Mouse (Mus musculus) spleen, adult 2 months (tissue): ENCODE measurements at regions not wholly inside any gene's neighbourhood (a gene's known extent, or its start where the extent isn't known, plus 50 kb on each side); places are given as distances from the start of the nearest gene placed in this dataset.

Experiments
- DNase-seq, 2 experiments: peaks; one replicate each; pipeline versions ENCODE4 v3.0.0 to v3.0.0-alpha.2; 2012 to 2021; ENCODE audit warnings: low spot score in 2 of 2, low read depth in 1 of 2
- H3K27ac ChIP-seq: fragments of 200-500 bp; 2 replicates; pipeline ENCODE4 v1.5.1; 2012; ENCODE audit warnings: low read length, inconsistent platforms; ENCODE audit not compliant: insufficient read depth
- H3K27me3 ChIP-seq: fragments of 200-500 bp; 2 replicates; pipeline ENCODE4 v1.6.1; 2012; ENCODE audit warnings: mild to moderate bottlenecking, moderate library complexity, low read length, inconsistent platforms; ENCODE audit not compliant: control insufficient read depth, insufficient read depth
- H3K36me3 ChIP-seq: fragments of 200-500 bp; 2 replicates; pipeline ENCODE4 v1.6.1; 2012; ENCODE audit warnings: mild to moderate bottlenecking, low read length, inconsistent platforms; ENCODE audit not compliant: control insufficient read depth, insufficient read depth
- H3K4me1 ChIP-seq: fragments of 200-500 bp; 2 replicates; pipeline ENCODE4 v1.6.1; 2011; ENCODE audit warnings: inconsistent platforms; ENCODE audit not compliant: control insufficient read depth, insufficient read depth, insufficient read length
- H3K4me3 ChIP-seq: fragments of 200-500 bp; 2 replicates; pipeline ENCODE4 v1.5.1; 2011; ENCODE audit warnings: mild to moderate bottlenecking, inconsistent platforms; ENCODE audit not compliant: insufficient read depth, insufficient read length; ENCODE audit errors: extremely low read depth
- CTCF ChIP-seq: fragments of 200-500 bp; IDR thresholded peaks from 2 replicates; pipeline ENCODE4 v1.5.1; 2011; ENCODE audit warnings: mild to moderate bottlenecking, inconsistent platforms; ENCODE audit not compliant: insufficient read depth, insufficient read length, insufficient replicate concordance; ENCODE audit errors: extremely low read depth
- POLR2A ChIP-seq: fragments of 200-500 bp; IDR thresholded peaks from 2 replicates; pipeline ENCODE4 v1.6.1; 2011; ENCODE audit warnings: low read depth, low read length, inconsistent platforms
- WGBS: fragments of 180-500 bp; shearing (Covaris S2); methylation state at CpG from one replicate; pipeline ENCODE4 v1.1.7; 2018; 5-methylcytosine and 5-hydroxymethylcytosine counted together

- H3K36me3 ChIP-seq = no peaks in the 10 kb centered on the region
- H3K27me3 ChIP-seq = no peaks in the 10 kb centered on the region
- TF ChIP-seq CTCF (no peak), POLR2A (no peak)
- H3K4me3 ChIP-seq = no peak overlapping the region
- no peaks in the 10 kb centered on the region for H3K4me1 ChIP-seq
- H3K27ac ChIP-seq = no peak overlapping the region
- DNase-seq = no peak
These were observed 451.8 kb upstream of the Klf4 start for GRCm38 (mm10) chr4:55984026-55984425.

- Histone ChIP-seq H3K27me3 (no peaks in the 10 kb centered on the region), H3K4me1 (no peaks in the 10 kb centered on the region), H3K27ac (no peak overlapping the region), H3K4me3 (no peak overlapping the region), H3K36me3 (no peaks in the 10 kb centered on the region)
- DNase-seq = no peak
- WGBS = 88% methylated on average over 4 of the region's 4 CpGs
- no peak for TF ChIP-seq CTCF
- TF ChIP-seq POLR2A = no peak
These were observed 446.3 kb upstream of the Klf4 start for GRCm38 (mm10) chr4:55978539-55978938.

GRCm38 (mm10) chr4:55976265-55976664 is 444.0 kb upstream of the Klf4 start:
- Histone ChIP-seq H3K27me3 (no peaks in the 10 kb centered on the region), H3K36me3 (no peaks in the 10 kb centered on the region), H3K27ac (no peak overlapping the region), H3K4me3 (no peak overlapping the region), H3K4me1 (no peaks in the 10 kb centered on the region)
- WGBS = 93% methylated on average over 2 of the region's 2 CpGs
- TF ChIP-seq CTCF = no peak
- no peak for TF ChIP-seq POLR2A
- DNase-seq = no peak

DNA sequence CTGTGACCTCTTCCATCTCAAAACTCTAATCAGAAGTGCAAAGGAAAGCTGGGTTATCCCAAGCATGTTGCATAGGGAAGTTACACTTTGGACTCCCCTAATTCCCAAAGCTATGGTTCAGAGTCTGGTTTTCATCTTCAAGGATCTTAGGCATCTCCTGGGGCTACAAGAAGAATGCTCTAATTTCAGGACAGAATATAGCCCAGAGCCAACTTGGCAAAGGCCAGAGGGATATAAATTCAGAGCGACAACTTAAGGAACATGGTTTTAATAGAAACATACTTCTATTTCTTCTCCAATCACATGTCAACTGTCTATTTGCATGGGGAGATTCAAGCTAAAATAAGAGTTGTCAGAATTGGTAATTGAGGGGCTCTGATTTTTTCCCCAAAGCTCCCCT is 441.4 kb upstream of the Klf4 start:
- Histone ChIP-seq H3K4me1 (no peaks in the 10 kb centered on the region), H3K27me3 (no peaks in the 10 kb centered on the region), H3K4me3 (no peak overlapping the region), H3K27ac (no peak overlapping the region), H3K36me3 (no peaks in the 10 kb centered on the region)
- DNase-seq = no peak
- WGBS = 92% methylated on average over 1 of the region's 1 CpGs
- TF ChIP-seq POLR2A = no peak
- TF ChIP-seq CTCF = no peak

- Histone ChIP-seq H3K27me3 (no peaks in the 10 kb centered on the region), H3K4me3 (no peak overlapping the region), H3K36me3 (no peaks in the 10 kb centered on the region), H3K4me1 (no peaks in the 10 kb centered on the region), H3K27ac (no peak overlapping the region)
- DNase-seq = no peak
- TF ChIP-seq CTCF (no peak), POLR2A (no peak)
- WGBS = 79% methylated on average over 7 of the region's 7 CpGs
These were observed 440.1 kb upstream of the Klf4 start for GRCm38 (mm10) chr4:55972235-55972819.

DNA sequence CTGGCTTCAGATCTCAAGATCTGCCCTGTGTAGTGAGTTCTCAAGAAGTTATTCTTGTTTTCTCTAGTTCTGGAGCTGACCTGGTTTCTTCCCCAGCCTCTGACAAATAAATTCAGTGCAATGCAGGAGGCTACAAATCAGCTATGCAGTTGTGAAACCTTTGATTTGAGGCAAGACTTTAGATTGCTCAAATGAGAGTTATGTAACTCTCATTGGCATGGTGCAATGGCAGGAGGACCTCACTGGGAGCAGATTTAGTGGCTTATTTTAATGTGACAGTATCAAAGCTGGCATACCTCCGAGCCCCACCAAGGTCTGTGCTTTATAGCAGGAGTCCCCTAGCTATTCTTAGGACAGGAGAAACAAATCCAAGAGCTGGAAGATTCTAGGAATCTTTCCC is 427.8 kb upstream of the Klf4 start:
- Histone ChIP-seq H3K4me3 (no peak overlapping the region), H3K27me3 (no peaks in the 10 kb centered on the region), H3K4me1 (no peaks in the 10 kb centered on the region), H3K36me3 (no peaks in the 10 kb centered on the region), H3K27ac (no peak overlapping the region)
- WGBS = 75% methylated on average over 1 of the region's 1 CpGs
- no peak for DNase-seq
- TF ChIP-seq POLR2A (no peak), CTCF (no peak)

GRCm38 (mm10) chr4:55953701-55954100 is 421.4 kb upstream of the Klf4 start:
- TF ChIP-seq POLR2A = no peak
- no peak for TF ChIP-seq CTCF
- Histone ChIP-seq H3K27ac (no peak overlapping the region), H3K36me3 (no peaks in the 10 kb centered on the region), H3K27me3 (no peaks in the 10 kb centered on the region), H3K4me1 (no peaks in the 10 kb centered on the region), H3K4me3 (no peak overlapping the region)
- DNase-seq = no peak
- 87% methylated on average over 1 of the region's 1 CpGs for WGBS

DNA sequence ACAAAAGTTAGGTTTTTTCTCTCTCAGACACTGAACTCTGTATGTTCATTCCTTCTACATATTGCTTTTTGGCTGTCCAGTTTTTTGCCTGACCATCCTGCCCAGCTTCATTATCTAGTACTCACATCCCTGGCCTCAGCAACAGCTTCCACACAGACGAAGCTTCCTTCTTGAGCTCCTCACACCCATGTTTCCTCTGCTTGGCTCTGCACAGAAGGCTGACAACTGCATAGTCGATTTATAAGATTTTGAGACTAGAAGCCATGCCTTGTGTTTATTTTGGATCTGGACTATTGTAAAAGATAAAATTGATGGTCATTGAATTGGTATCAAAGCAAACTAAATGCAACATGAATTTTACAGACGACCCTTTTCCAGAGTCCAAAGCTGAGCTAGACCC is 420.0 kb upstream of the Klf4 start:
- TF ChIP-seq CTCF (no peak), POLR2A (no peak)
- Histone ChIP-seq H3K4me1 (no peaks in the 10 kb centered on the region), H3K27ac (no peak overlapping the region), H3K36me3 (no peaks in the 10 kb centered on the region), H3K4me3 (no peak overlapping the region), H3K27me3 (no peaks in the 10 kb centered on the region)
- WGBS = 86% methylated on average over 3 of the region's 3 CpGs
- no peak for DNase-seq
